Mouse (Mus musculus): ENCODE data around the gene Gm5799.
"Not testable (repeated sequence)": the region's sequence is repeated elsewhere in the genome, so short reads cannot be mapped to it uniquely, and the experiment has no call there.

The Gm5799 gene

DNA sequence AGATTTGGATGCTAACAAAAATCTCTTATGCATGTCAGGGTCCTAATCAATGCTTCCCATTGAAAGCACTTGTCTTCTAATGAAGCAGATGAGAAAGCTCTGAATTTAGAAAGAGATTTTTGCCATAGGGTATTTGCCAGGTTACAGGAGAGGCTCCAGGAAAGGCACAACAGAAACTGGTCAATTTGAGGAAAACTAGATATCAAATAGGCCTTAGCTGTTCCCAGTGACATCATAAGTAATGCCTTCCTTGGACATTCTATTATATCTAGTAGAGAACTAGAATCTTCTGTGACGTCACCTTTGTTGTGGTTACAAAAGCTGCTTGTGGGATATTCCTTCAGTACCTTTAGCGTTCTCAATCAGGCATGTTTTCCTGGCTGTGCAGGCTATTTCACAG is at the start of gene Gm5799:
Gm5799 (plus strand) TSS at position 301 of the 400 bp plus-strand sequence.
- not testable (repeated sequence) for DNase-seq

DNA sequence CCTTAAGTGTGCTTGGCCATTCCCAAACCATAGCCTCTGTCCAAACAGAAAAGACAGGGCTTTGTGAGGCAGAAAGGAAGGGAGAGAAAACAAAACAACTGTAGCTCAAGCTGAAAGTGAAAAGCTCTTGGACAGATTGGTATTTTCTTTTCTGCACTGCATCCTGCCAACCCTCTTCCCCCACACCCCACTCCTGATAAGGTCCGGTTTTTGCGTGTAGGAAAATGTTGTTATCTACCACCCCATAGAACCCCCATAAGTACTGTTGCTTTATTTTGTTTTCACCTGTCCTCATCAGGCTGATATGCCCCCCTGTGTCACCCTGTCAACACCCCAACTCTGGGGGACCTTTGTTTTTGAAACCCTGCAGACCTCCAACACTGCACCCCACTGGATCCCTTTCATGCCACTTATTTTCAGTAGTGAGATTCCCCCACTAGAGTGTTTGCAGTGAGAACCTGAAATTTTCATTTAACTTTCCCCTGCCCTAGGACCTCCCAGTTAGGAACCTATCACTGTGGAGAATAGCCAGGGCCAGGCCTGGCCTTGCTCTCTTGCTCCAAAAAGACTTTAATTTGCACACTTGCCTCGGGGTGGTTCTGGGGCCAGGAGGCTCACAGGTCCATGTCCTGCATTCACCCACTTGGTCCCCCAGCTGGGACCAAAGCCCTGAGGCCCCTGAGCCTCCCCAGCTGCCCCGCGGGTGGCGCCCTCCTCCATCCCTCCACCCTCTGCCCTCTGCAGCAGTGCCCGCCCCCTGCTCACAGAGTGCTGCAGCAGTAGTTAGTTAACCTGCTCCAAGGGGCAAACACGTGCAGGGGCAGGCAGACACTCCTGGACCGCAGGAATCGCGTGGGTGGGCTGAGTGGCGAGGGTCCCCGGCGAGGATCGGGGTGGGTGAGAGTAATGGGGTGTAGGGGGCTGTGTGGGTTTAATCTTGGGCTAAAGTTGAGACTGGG is 12.0 kb upstream of the Gm5799 start:
- not testable (repeated sequence) for DNase-seq

DNA sequence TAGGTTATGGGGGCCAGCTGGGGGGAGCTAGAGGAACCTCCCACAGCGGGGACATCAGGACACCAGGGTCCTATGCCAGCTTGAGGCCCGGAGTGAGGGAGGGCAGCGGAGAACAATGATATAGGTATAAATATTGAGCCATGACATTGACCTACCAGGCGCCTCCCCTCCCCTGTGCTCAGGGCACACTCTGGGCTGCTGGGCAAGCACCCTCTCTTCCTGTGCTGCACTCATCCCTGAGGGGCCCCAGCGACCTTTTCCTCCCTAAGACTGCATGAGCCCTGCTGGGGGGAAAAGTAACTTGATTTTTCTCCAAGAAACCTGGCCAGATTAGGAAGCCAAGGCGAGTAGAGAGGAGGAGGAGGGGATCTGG is 11.4 kb upstream of the Gm5799 start:
- DNase-seq: not testable (repeated sequence)

DNA sequence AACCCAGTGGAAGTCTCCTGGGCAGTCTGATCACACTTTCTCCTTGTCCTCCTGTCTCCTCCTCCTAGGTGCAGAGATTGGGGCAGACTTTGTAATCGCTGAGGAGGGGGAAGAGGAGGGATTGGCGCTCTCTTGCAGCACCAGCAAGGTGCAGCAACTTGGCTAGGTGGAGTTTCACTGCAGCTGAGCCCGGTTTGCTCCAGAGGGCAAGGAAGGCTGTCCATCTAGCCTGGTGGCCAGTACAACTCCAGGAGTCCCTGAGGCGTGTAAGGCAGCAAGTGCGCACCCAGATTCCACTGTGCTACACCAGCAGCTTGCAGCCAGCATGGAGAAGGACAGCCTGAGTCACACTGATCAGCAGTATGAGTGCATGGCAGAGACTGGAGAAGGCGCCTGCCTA is 11.0 kb upstream of the Gm5799 start:
- peak in 1 of 2 experiments; percentile 7 for DNase-seq

DNA sequence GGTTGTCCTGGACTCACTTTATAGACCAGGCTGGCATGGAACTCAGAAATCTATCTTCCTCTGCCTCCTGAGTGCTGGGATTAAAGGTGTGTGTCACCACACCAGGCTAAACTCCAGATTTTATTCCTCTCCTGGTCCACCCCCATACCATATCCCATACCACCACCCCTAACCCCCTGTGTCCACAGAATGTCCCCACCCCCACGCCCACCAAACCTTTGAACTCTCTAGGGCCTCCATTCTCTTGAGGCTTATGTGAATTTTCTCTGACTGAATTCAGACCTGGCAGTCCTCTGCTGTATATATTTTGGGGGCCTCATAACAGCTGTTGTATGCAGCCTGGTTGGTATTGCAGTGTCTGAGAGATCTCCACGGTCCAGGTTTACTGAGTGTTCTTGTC is 5.2 kb upstream of the Gm5799 start:
- not testable (repeated sequence) for DNase-seq

DNA sequence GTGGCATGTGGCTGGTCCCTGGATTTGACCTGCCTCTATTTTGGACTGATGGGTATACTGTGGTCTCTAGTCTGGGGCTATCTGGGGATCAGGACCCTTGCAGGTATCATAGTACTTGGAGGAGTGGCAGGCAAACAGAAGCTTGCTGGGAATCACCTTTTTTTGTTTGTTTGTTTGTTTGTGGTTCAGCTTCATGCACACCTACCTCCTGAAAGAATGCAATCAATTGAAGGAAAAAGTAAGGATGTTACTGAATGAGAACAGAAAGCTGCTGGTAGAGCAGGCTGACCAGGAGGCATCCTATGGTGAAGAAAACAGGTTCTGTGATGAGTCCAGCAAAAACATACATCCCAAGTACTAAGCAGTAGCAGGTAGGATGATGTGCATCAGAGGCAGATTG is 2.9 kb downstream of the Gm5799 start:
- DNase-seq: not testable (repeated sequence)

DNA sequence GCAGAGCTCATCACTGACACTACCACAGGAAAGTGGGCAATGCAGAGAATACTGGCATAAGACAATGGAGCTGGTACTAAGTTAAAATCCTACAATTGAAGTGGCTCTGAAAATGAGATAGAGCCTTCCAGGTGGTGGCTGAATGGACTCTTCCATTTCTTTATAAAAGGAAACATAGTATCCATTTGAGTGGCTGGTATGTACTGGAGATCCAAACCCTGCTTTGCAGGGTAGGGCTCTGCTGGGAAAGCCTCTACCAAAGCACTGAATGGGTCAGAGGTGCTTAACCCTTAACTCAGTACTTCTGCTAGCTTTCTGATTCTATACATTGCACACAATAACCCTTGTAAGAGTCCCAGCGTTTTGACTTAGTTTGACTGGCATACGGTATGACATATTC is 8.9 kb downstream of the Gm5799 start:
- DNase-seq: not testable (repeated sequence)

DNA sequence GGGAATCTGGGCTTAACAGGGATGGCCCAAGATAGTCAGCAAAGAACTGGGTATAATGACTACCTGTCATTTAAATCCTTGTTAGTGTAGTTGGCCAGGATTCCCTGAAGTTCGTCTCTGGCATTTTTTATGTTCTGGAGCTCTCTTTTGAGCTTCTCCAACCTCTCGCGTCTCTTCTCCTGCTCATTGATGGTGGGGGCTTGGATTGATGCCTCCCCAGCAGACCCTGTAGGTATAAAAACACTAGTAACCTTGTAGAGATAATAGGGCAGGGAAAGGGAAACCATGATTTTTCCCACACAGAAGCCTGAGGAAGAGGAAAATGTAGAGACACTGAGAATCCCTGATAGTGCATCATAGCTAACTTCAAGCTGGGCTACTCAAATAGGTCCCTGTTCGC is 34.6 kb downstream of the Gm5799 start:
- DNase-seq: not testable (repeated sequence)

DNA sequence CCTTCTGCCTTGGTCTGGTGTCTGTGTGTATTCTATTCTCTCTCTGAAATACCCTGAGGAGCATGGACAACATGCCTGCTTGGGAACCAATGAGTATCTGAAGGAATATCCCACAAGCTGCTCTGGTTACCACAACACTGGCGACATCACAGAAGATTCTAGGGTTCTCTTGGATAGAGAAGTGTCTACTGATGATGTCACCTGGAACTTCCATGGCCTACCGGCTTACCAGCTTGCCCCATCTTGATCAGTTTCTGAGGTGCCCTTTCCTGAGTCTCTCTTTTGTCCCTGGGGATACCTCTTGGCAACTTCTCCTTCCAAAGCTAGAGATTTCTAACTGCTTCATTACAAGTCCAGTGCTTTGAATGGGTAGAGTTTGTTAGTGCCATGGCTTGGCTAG is 35.7 kb downstream of the Gm5799 start, which contains the start of gene Gm17654:
Gm17654 (minus strand) TSS at position 101 of the 400 bp plus-strand sequence.
- not testable (repeated sequence) for DNase-seq

All from lung, adult 18-20 months (tissue).